Mouse (Mus musculus) heart, adult 9 months (tissue): ENCODE data around the gene Ascc3.

Experiments
- DNase-seq, 2 experiments: peaks; one replicate each; pipeline ENCODE4 v3.0.0; 2022; ENCODE audit warnings: low spot score in 2 of 2

Gene Ascc3

DNA sequence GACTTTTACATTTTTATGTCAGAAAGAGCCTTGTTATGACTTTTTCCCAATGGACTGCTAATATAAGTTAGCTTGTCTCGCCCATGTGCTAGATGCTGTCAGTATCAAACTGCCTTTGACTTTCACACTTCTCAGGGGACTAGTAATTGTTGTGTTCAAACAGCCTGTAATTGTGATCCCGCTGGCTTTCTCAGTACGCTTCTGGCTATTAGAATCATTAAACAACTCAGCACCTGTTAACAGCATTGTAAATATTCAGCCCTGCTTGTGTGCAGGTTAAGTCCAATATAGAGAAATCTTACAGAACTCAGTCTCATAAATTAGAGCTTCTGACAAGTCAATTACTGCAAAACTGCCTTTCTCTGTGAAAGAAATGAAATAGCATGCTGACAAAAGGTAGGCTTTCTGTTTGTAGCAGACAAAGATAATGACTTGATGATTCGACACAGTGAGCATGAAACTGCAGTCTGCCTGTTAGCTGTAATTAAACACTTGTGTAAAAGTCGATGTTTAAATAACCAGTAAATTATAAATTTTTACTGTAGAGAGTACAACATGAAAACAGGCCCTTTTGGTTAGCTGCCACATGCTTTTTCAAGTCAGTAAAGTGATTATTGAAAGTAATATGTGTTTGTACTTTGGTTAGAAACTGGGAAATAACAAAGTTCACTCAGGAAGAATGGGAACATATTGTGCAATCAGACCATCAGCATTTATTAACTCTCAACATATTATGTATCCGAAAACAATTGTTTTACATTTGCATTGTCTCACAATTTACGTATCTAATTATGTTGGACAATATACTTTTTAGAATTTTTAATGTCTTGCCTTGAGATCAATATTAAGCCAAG, 171.2 kb downstream of the Ascc3 start:
- no peak for DNase-seq

DNA sequence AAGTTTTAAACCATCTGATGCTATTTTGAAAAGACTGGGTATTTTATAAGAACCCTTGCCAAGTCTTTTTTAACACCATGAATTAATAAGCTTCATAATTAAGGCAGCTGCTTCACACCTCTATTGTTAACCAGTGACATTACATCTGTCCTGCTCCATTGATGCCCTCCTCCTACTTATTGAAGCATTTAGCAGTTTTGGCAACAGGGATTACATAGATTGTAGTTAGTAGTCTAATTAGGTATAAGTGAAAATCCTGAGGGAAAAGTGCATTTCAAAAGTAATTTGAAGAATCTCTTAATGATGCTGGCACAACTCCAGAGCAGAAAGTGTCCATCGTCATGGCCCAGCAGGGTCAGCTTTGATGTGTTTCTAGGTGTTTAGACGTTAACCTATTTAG, 180.3 kb downstream of the Ascc3 start:
- DNase-seq = no peak

DNA sequence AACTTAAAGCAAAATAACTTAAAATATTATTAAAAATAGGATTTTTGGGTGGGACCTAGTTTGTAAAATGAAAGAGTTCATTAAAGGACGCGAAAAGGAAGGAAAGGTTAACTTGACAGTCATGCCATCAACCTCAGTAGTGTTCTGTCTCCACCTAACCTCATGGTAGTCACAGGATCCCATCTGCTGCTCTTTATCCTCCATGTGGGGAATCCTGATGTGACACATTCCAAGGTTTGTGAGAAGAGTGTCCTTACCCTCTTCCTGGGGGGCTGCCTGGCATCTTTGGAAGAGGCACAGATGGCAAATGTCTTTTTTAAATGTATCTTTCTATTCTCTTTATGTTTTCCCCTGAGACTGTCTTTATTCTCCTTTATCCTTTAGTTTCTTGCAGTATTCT, 181.4 kb downstream of the Ascc3 start:
- no peak for DNase-seq

DNA sequence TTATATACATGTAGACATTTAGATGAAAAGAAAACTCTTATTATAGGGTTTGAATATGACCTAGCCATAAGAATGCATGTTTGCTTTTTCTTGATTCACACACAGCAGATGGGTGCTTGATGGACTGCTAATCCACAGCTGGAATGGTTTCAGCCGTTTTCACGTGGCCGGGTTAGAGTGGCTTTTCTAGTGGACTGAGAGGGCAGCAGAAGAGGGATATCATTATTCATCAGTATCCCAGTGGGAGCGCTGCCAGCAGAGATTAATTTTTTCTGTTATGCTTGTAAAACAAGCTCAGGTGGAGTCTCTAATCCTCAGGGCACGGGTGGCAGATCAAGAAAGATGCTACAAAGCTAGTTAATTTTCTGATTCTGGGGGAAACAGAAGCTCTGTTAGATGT, 200.4 kb downstream of the Ascc3 start:
- DNase-seq = no peak

DNA sequence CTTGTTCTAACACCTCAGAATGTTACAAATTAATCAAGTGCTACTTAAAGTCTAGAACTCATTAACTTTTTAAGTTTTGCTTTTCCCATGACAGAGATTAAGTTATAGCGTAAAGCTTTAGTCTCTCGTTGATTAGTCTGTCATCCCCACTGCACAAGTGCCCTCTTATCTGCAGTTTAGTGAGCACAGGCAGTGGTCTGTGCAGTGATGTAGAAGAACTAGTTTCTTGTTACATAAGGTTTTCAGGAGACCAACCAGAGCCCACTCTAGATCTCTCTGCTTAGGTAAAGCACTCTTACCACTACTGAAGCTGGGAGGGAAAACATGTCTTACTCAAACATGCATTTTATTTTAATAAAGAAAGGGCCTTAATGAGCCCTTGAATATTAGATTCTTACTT, 209.1 kb downstream of the Ascc3 start:
- no peak for DNase-seq

DNA sequence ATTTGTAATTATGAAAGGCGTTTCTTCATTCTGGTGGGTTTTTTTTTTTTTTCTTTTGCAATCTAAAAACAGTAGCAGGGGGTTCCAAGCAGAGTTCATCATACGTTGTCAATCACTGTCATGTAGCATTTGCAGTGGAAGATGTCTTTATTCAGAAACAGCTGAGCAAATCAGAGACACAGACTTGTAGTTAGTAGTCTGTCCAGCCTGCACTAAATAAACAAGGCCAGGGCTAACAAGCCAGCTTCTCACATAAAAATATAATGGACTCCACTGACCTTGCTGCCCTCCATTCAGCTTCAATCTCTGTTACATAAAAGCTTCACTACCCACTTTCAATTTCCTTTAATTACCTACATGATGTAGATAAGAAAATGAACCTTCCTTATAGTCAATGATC, 209.9 kb downstream of the Ascc3 start:
- no peak for DNase-seq

DNA sequence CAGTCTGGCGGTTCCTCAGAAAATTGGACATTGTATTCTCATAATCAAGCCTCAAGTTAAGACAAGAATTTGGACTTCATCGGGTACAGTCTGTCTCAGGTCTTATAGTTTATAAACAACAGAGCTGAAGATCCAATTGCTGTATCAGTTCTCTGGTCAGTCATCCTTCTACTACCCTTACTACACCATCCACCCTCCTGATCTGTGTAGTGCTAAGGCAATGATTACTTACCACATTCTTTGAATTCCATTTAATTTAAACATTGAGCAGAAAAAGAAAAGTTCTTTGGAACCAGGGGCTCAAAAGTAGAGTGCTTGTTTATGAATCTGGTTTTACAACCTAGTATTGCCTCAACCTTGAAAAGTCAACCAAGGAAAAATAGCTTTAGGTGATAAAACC, 213.7 kb downstream of the Ascc3 start:
- no peak for DNase-seq

DNA sequence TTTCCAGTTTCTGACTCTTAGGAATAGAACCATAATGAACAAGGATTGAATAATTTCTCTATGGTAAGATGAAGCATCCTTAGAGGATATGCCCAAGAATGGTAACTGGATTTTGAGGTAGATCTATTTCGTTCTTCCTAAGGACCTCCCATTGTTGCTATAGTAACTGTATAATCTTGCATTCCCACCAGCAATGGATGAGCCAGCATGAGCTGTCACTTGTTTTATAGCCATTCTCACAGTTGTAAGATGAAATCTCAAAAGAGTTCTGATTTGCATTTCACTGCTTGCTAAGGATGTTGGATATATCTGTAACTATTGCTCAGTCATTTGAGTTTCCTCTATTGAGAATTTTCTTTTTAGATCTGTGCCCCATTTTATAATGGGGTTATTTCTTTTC, 229.9 kb downstream of the Ascc3 start:
- DNase-seq = no peak

DNA sequence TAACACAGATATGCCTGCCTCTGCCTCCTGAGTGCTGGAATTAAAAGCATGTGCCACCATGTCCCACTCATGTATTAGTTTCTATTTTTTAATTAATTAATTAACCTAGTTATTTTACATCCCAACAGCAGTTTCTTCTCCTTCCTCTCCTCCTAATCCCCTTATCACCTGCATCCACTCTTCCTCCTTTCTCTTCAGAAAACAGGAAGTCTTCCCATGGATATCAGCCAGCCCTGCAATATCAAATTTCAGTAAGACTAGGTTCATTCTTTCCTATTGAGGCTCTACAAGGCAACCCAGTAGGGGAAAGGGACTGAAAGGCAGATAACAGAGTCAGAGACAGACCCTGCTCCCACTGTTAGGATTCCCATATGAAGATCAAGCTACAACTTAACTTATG, 234.4 kb downstream of the Ascc3 start:
- DNase-seq = no peak

DNA sequence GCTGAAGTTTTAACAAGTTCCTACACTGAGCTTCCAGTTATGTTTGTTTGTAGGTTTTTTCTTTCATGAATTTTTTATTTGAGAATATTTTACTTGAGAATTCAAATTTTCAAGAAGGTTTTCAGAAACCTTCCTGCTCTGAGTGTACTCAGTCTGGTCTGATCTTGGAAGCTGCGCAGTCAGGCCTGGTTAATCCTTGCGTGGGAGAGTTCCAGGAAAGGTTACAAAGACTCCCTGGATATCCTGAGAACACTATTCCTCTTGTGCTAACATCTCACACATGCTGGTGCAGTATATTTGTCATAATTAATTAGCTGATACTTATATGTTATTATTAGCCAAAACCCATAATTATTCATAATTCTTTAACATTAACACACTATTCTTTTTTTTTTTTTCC, 242.1 kb downstream of the Ascc3 start:
- no peak for DNase-seq

DNA sequence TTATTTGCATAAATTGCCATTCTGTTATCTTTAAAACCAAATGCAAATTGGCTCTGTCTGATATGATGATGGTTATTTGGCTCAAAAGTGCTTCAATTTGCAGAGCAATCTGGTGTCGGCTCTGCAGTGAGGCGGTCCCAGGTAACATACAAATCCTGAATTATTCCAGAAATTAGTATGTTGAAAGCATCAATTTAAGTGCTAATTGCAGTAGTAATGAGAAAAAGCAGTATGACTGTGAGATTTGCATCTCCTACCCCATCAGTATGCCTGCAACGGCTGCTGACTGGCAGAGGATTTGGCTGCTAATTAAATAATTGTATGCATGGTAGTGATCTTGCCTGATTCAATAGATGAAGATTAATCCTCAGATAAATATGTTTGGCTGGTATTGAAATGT, 250.9 kb downstream of the Ascc3 start:
- DNase-seq = no peak

DNA sequence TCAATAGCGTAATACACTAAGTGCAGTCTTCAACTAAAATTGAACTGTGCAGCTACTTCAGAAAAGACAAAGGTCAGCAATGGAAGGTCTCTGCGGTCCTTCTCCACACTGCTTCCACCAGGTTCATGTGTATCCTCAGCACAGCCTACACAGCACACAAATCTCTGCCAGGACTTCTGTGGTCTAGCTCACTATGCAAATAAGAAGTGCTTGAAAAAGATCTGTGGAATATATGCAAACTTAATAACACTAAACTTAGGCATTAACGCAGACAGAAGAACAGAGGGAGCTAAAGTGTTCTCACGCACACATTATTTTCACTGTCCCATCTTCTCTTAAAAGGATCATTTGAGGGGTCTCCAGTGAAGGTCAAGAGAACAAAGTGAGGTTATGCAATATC, 275.7 kb downstream of the Ascc3 start:
- no peak for DNase-seq

DNA sequence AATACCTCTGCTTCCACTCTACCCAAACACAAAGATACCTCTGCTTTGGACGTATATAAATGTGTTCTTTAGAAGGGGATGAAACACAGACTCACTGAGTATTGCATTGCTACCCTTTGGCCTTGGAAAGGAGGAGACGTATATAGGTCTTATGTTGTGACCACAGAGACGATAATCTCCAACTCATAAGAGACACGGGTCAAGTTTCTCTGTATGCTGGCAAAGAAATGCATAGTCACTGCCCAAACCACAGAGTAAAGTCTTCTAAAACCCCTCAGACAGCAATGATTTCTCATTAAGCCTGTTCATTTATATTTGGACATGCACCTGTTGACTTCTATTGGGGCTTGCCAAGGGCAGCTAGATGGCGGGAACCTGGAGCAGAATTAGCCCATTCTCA, 284.5 kb downstream of the Ascc3 start:
- DNase-seq = no peak

DNA sequence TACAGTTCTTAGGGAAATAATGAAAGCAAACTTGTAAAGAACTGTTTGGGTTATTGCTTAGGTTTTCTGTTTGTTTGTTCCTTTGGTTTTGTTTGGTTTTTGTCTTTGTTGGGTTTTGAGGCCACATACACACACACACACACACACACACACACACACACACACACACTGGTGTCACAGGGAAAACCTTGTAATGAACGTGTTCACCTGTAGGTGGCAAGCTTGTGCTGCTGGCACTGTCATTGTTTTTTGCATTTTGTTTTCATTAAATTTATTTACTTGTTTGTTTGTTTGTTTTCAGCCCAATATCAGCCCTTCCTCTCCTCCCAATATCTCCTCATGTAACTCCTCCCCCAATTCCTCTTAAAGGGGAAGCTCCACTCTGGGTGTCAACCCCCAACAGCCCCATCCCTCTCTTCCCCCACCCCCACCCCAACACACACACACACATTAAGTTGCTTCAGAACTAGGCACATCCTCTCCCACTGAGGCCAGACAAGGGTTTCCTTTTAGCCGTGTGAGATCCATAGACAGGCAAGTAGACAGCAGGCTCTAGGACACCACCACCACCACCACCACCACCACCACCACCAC, 289.1 kb downstream of the Ascc3 start:
- DNase-seq = no peak

DNA sequence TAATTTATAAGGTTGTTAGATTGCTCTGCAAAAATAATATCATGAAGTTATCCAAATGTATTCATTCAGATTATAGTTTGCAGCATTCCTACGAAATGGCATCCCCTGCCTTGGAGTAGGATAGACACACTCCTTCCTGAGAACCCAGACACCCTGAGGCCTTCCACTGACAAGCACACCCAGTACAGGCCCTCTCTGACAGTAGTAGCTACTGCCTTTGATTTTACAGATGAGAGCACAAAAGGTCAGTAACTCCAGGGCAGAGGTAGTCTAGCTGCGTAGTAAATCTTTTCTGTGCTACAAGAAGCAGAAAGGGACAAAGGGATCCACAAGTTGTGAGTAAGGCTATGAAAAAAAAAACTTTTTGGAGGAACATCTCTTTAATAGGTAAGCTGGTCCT, 289.9 kb downstream of the Ascc3 start:
- DNase-seq = no peak

DNA sequence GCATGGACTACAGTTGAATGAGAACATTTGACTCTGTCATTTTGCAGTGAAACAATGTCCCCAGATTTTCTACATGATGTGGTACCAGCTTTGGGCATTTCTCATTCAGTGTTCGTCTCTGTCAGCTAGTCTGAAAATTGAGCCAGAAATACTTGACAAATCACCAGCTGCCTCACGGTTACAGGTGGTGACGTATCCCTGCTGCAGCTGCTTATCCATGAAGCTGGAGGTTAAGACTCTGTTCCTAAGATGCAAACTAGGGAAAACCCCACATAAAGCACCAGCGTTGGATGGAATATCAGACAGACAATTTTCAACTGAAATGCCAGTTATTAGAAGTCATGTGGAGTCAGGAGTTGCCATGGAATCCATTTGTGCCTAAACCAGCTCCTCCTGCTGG, 293.8 kb downstream of the Ascc3 start:
- no peak for DNase-seq

DNA sequence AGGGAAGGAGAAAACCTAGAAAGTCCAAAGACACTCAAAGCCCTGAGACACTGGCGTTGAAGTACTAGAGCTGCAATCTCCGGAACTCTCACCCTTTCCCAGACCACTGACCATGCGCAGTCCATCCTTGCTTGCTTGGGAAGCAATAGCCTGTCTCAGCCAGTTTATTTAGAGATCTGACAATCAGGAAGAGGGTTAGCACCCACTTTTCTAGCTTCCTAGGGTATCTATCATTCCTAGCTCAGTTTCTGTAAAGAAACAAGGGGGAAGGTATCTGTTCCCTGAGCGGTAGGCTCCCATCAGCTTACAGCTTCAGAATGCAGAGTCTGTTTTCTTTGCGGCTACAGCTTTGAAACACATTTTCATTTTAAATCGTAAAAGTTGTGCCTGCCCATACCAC, 298.2 kb downstream of the Ascc3 start:
- no peak for DNase-seq

DNA sequence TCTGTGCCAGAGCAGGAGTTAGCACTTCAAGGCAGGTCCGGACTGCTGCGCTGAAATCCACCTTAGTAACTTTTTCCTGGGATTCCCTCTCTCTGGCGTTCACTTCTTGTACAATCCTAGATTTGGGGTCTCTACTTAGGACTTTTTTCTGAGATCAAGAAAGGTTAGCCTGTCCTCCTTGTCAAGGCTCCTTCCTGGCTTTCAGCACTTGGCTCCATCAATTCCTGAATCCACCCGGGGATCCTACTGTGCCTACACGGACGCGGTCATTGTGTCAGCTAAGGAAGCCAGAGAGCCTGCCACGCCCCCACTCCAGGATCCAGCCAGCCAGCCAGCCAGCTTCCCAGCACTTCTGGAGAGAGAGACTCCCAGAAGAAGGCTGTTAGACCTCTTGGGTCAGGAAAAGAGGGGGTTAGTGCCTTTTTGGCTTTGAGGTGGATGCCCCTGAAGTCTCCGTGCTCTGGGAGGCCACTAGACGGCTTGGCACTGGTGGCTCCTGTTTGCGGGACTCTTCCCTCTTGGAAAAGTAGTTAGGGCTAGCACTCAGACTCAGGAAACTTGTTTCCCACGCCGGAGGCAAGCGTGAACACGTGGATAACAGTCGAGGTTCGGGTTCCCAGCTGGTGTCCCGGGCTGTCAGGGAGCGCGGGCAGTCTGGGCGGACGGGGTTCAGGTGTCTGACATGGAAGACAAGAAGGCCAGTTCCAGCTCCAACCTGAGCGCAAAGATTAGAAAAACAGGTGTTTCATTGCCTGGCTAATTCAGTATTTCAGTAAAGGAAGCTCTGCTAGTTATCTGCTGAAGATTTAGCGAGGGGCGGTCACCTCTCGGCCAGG, 299.6 kb downstream of the Ascc3 start:
- DNase-seq = no peak

DNA sequence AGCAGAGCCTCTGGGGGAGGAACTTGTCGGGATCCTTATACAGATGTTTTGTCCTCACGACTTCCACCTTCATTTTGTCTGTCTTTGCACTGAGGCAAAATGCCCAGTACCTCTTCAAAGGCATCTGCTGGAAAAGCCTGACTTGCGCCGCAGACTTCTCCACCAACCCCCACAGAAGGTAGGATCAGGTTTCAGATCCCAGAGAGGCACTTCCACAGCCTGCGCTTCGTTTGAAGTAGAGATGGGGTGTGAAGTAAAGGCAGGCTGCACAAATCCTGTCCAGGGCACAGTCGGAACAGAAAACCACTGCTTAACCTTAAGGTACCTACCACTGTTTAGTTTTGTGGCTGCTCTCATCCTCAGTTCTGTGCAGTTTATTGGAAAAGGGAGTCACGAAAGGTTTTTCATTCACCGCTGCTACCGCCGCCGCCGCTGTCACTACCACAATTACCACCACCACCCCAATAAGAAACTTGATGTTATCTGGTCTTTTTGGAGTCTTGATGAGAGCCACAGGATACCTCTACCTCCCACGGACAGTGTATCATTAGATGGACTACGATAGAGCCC, 300.4 kb downstream of the Ascc3 start:
- DNase-seq = no peak

DNA sequence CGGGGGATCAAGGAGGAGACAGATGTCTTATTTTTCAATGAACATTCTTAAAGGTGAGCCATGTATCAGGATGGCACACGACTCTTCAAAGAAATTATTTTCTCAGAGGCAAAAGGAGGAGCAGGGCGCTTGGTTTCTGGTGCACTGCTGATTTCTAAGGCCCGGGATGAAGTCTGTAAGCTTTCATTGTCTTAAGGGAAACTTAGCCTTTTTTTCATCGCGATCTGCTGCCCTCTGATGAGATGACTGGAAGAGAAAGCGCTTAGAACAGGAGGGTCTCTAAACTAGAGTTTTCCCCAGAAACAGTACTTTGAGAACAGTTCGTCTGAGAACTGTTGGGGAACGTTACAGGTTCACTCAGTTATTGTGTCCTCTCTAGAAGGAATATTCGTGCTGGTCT, 301.1 kb downstream of the Ascc3 start:
- no peak for DNase-seq

DNA sequence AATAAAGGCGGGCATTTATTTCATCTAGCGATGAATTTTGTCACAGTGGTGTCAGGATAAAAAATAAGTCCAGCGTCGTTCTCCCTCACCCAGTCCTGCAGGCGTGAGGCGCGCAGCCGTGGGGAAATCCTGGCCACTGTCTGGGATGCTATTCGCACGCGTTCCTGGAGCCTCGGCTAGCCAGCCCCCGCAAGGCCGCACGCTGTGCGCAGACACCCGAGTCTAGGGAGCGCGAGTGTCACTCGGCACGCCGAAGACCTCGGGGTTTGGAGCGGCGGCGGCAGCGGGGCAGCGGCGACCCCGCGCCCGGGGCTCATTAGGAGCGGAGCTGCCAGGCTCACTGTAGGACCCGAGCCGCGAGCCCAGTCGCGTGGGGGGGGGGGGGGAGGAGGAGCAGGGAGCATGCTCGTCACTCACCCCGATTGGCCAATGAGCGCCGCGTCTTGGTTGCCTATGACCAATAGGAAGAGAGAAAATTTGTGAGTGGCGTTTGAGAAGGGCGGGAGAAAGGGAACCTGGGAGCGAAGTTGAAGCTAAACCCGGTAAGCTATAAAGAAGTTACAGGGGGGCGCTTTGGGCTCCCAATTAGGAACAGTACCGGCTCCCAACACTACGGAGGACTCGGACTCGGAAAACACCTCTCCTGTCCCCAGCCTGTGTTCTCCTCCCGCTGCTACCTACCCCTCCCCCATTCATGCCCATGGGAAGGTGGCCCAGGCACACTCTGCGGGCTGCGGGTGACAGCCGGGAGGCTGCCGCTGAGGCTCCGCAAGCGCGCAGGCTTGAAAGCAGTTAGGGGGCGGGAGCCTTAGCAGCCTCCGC, 301.9 kb downstream of the Ascc3 start, which contains the start of gene Sim1:
TSS of gene Sim1 (plus strand) at position 585 of the 822 bp plus-strand sequence.
- DNase-seq = peak in 1 of 2 experiments; percentile 12
